Mouse (Mus musculus): Measurements from ENCODE around the gene Hydin.

GRCm38 (mm10) chr8:110372836-110373235, 106.1 kb downstream of the Hydin start:
- TF ChIP-seq CTCF (IDR thresholded peaks at IDR 0.05; ENCODE audit: low read depth) (no peak), EP300 (IDR thresholded peaks at IDR 0.05; ENCODE audit: low read depth) (no peak)

Measured in liver, postnatal 0 days (tissue).